Mouse (Mus musculus): ENCODE data around the gene Capns2. TPM values are rescaled to one million over a fixed set of nuclear protein-coding genes. Genes with fewer than 3 reads are reported as not detected.

Gene Capns2
- polyA plus RNA-seq, 1 experiment: 0.39 TPM

DNA sequence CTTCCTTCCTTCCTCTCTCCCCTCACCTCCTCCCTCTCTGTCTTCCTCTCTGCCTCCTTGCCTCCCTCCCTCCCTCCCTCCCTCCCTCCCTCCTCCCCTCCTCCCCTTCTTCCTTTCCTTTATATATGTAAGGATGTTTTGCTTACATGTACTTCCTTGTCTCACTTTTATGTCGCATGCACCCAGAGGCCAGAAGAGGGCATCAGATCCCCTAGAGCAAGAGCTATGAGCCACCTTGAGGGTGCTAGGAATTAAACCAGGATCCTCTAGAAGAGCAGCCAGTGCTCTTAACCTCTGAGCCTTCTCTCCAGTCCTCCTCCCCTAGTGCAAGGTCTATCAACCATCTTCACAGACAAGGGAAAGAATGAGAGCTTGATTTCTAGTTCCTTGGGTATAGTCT lies 5.2 kb upstream of the Capns2 start:
- no peak for DNase-seq
- WGBS: 85% methylated on average over 1 of the region's 1 CpGs
- Histone ChIP-seq H3K4me1 (ENCODE audit: control insufficient read depth, insufficient read depth, low read length) (no peaks in the 10 kb centered on the region), H3K27me3 (ENCODE audit: control insufficient read depth, insufficient read depth, low read length) (no peaks in the 10 kb centered on the region), H3K27ac (ENCODE audit: insufficient read depth, low read length) (no peak overlapping the region), H3K4me3 (replicated peaks; ENCODE audit: insufficient read depth, low read depth, low read length) (no peak overlapping the region)
- no peak for TF ChIP-seq POLR2A (IDR thresholded peaks at IDR 0.05; ENCODE audit: borderline replicate concordance, insufficient read depth, low read length)
- no peak for TF ChIP-seq CTCF (IDR thresholded peaks at IDR 0.05; ENCODE audit: borderline replicate concordance, insufficient read depth, low read depth, low read length)

DNA sequence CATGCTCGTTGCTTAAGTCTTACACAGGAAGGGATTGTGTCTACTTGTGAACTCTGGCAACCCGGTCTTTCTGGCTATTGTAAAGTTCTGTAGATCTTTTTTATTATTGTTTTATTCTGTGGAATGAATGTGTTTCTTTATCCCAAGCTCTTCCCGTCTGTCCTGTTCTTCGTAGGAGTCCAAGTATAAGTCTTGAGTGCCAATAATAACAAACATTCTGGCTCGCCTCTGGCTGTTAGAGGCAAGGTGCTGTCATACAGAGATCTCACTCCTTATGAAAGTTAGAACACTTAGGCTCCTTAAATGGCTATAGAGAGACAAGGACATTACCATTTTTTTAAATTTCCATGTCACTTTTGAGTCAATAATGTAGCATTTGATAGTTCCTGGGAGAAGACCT lies 4.6 kb upstream of the Capns2 start:
- Histone ChIP-seq H3K27ac (ENCODE audit: insufficient read depth, low read length) (no peak overlapping the region), H3K27me3 (ENCODE audit: control insufficient read depth, insufficient read depth, low read length) (no peaks in the 10 kb centered on the region), H3K4me3 (replicated peaks; ENCODE audit: insufficient read depth, low read depth, low read length) (no peak overlapping the region), H3K4me1 (ENCODE audit: control insufficient read depth, insufficient read depth, low read length) (no peaks in the 10 kb centered on the region)
- TF ChIP-seq POLR2A (IDR thresholded peaks at IDR 0.05; ENCODE audit: borderline replicate concordance, insufficient read depth, low read length) (no peak), CTCF (IDR thresholded peaks at IDR 0.05; ENCODE audit: borderline replicate concordance, insufficient read depth, low read depth, low read length) (no peak)
- DNase-seq: no peak
- 64% methylated on average over 5 of the region's 5 CpGs for WGBS

DNA sequence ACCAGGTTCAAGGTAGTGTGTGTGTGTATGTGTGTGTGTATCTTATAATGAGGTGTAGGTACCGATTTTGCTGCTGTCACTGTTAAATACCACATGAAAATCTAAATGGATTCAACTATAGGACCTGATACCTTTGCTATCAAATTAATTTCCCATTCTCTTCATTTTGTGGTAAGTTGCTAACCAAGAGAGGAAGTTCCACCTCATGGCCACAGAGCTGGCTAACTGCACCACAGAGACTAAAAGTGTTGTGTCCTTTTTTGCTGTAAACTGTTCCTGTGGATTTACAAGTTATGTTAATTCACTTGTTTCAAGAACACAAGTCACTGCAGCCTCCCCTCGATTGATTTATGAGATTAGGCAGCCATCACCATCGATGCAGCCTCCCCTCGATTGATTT lies 3.4 kb upstream of the Capns2 start:
- WGBS: 89% methylated on average over 4 of the region's 4 CpGs
- Histone ChIP-seq H3K4me3 (replicated peaks; ENCODE audit: insufficient read depth, low read depth, low read length) (no peak overlapping the region), H3K27me3 (ENCODE audit: control insufficient read depth, insufficient read depth, low read length) (no peaks in the 10 kb centered on the region)

DNA sequence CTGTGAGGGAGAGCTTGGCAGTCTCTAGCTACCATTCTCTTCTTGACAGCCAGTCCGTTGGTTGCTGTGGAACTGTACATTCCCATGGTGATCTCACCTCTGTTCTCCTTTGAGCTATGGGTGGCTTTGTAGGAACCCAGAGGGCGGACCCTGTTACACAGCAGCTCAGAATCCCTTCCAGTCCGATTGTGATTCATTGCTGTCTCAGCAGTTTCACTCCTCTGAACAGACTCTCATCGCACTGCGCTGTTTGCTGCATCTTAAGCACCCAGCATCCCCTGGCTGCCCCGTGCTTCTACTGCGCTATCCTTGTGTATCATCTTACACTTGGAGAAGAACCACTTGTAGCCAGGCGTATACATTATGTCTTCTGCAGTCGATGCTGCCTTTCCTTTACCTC lies 1.6 kb upstream of the Capns2 start:
- TF ChIP-seq POLR2A (IDR thresholded peaks at IDR 0.05; ENCODE audit: borderline replicate concordance, insufficient read depth, low read length) (no peak), CTCF (IDR thresholded peaks at IDR 0.05; ENCODE audit: borderline replicate concordance, insufficient read depth, low read depth, low read length) (no peak)
- 85% methylated on average over 9 of the region's 9 CpGs for WGBS

More for the DNA sequence above, 3.4 kb upstream of the Capns2 start:
- Histone ChIP-seq H3K27ac (ENCODE audit: insufficient read depth, low read length) (no peak overlapping the region), H3K4me1 (ENCODE audit: control insufficient read depth, insufficient read depth, low read length) (no peaks in the 10 kb centered on the region)
- no peak for TF ChIP-seq CTCF (IDR thresholded peaks at IDR 0.05; ENCODE audit: borderline replicate concordance, insufficient read depth, low read depth, low read length)
- TF ChIP-seq POLR2A (IDR thresholded peaks at IDR 0.05; ENCODE audit: borderline replicate concordance, insufficient read depth, low read length): no peak
- DNase-seq: no peak

DNA sequence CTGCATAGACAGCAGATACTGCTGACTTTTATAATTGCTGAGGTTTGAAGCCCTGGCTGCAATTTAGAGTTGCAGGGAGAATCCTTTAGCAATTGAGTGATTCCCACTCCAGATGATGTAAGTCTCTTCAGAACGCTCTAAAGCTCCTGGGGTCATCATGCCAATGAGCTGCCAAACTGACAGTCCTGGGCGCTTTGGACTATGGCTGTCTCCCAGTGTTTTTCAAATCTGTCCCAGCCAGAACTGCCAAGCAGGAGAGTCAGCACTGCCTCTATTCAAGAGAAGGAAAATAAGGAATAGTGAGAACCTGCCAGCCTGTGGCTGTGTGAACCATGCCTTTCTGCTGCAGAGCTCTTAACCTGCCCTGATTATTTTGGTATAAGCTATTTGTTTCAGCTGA lies 1.8 kb downstream of the Capns2 start:
- no peak for DNase-seq
- Histone ChIP-seq H3K4me3 (replicated peaks; ENCODE audit: insufficient read depth, low read depth, low read length) (no peak overlapping the region), H3K4me1 (ENCODE audit: control insufficient read depth, insufficient read depth, low read length) (no peaks in the 10 kb centered on the region; the same call in 1 of the 2 replicates), H3K27ac (ENCODE audit: insufficient read depth, low read length) (no peak overlapping the region), H3K27me3 (ENCODE audit: control insufficient read depth, insufficient read depth, low read length) (no peaks in the 10 kb centered on the region)
- WGBS: 13% methylated on average over 2 of the region's 2 CpGs
- TF ChIP-seq CTCF (IDR thresholded peaks at IDR 0.05; ENCODE audit: borderline replicate concordance, insufficient read depth, low read depth, low read length) (no peak), POLR2A (IDR thresholded peaks at IDR 0.05; ENCODE audit: borderline replicate concordance, insufficient read depth, low read length) (no peak)

More for the DNA sequence above, 1.6 kb upstream of the Capns2 start:
- H3K4me3 ChIP-seq (replicated peaks; ENCODE audit: insufficient read depth, low read depth, low read length): no peak overlapping the region
- H3K27ac ChIP-seq (ENCODE audit: insufficient read depth, low read length): no peak overlapping the region
- no peaks in the 10 kb centered on the region for H3K27me3 ChIP-seq (ENCODE audit: control insufficient read depth, insufficient read depth, low read length)
- DNase-seq: no peak
- no peaks in the 10 kb centered on the region; the same call in 1 of the 2 replicates for H3K4me1 ChIP-seq (ENCODE audit: control insufficient read depth, insufficient read depth, low read length)

DNA sequence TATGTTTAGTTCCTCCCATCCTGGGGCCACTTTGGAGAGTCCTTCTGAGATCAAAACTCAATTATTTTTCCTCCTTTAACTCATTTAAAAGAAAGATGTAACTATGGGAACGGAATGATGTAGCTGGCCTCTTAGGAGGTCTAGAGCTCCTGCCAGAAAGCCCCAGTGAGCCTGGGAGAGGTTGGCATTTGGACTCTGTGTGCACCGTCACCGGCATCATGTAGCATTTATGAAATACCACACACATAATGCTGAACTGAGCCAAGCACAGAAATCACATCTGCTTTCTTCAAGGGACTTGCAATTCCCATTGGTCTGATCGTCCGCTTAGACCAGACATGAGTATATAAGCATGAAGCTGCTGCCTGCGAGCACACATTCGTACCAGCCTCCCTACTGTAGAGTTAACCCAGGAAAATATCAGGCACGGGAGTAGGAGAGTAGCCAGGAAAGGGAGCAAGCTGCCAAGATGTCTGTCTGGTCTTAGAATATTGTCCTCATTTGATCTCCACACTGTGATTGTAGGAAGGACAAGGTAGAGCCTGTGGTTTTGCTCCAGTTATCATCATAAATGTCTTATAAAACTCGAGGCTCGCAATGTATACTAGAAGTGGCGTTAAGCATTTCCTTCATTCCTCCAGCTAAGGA lies 2.4 kb downstream of the Capns2 start:
- no peaks in the 10 kb centered on the region; the same call in 1 of the 2 replicates for H3K4me1 ChIP-seq (ENCODE audit: control insufficient read depth, insufficient read depth, low read length)
- no peak overlapping the region for H3K27ac ChIP-seq (ENCODE audit: insufficient read depth, low read length)
- DNase-seq: no peak
- H3K4me3 ChIP-seq (replicated peaks; ENCODE audit: insufficient read depth, low read depth, low read length): no peak overlapping the region
- no peak for TF ChIP-seq POLR2A (IDR thresholded peaks at IDR 0.05; ENCODE audit: borderline replicate concordance, insufficient read depth, low read length)
- no peak for TF ChIP-seq CTCF (IDR thresholded peaks at IDR 0.05; ENCODE audit: borderline replicate concordance, insufficient read depth, low read depth, low read length)
- 24% methylated on average over 11 of the region's 11 CpGs for WGBS
- no peaks in the 10 kb centered on the region for H3K27me3 ChIP-seq (ENCODE audit: control insufficient read depth, insufficient read depth, low read length)

DNA sequence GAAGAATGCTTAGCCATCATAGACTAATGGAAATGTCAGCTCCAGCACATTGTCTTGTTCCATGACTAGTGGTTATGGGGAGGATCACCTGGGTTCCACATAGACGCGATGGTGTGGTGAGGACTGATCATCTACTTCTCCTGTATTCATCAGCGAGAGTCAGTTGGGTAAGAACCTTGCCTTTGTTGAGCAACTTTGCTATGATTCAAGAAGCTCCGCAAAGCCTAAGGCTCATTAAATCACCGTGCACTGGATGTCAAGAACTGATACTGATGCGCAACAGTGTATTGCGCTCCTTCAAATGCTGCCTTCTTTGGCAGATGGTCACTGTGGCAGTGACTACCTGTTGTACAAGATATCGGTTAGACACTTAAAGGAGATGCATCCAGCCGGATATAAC lies 5.3 kb downstream of the Capns2 start:
- DNase-seq: no peak
- 96% methylated on average over 9 of the region's 9 CpGs for WGBS
- Histone ChIP-seq H3K4me1 (ENCODE audit: control insufficient read depth, insufficient read depth, low read length) (no peaks in the 10 kb centered on the region; the same call in 1 of the 2 replicates), H3K27me3 (ENCODE audit: control insufficient read depth, insufficient read depth, low read length) (no peaks in the 10 kb centered on the region), H3K4me3 (replicated peaks; ENCODE audit: insufficient read depth, low read depth, low read length) (no peak overlapping the region), H3K27ac (ENCODE audit: insufficient read depth, low read length) (no peak overlapping the region)
- no peak for TF ChIP-seq CTCF (IDR thresholded peaks at IDR 0.05; ENCODE audit: borderline replicate concordance, insufficient read depth, low read depth, low read length)
- TF ChIP-seq POLR2A (IDR thresholded peaks at IDR 0.05; ENCODE audit: borderline replicate concordance, insufficient read depth, low read length): no peak

DNA sequence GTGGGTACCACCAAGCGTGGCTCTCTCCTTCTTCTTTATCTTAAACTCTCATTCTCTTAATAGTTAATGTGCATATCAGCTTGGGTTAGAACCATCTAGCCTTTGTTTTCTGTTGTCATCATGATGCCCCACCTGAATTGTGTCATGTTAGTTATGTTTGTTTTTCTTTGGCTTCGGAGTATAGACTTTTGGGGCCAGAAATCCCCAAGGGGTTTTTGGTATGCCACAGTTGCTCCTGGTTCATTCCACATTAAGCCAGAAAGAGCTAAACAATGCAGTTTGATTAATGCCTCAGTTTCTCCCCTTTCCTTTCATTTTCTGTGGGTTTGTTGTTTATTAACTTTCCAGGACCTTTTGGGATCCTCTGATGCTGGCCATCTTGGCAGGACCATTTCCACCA lies 7.2 kb downstream of the Capns2 start:
- TF ChIP-seq CTCF (IDR thresholded peaks at IDR 0.05; ENCODE audit: borderline replicate concordance, insufficient read depth, low read depth, low read length) (no peak), POLR2A (IDR thresholded peaks at IDR 0.05; ENCODE audit: borderline replicate concordance, insufficient read depth, low read length) (no peak)
- Histone ChIP-seq H3K4me1 (ENCODE audit: control insufficient read depth, insufficient read depth, low read length) (no peaks in the 10 kb centered on the region; the same call in 1 of the 2 replicates), H3K4me3 (replicated peaks; ENCODE audit: insufficient read depth, low read depth, low read length) (no peak overlapping the region), H3K27me3 (ENCODE audit: control insufficient read depth, insufficient read depth, low read length) (no peaks in the 10 kb centered on the region), H3K27ac (ENCODE audit: insufficient read depth, low read length) (no peak overlapping the region)
- 94% methylated on average over 2 of the region's 2 CpGs for WGBS
- no peak for DNase-seq

Data from cerebellum, adult 2 months (tissue).